Mouse (Mus musculus) cerebellum, adult 8-10 months (tissue): ENCODE results near the gene Xpr1.

Experiments used
- DNase-seq: peaks from one replicate; pipeline ENCODE4 v3.0.0; 2022

Xpr1 gene

GRCm38 (mm10) chr1:155416701-155417677, at the start of gene Xpr1:
Gene Xpr1 (minus strand): TSS chr1:155417415.
- peak; percentile 96 for DNase-seq

GRCm38 (mm10) chr1:155463442-155463841, 46.2 kb upstream of the Xpr1 start:
- no peak for DNase-seq

- no peak for DNase-seq
Measured at GRCm38 (mm10) chr1:155462582-155462981, 45.4 kb upstream of the Xpr1 start.

DNA sequence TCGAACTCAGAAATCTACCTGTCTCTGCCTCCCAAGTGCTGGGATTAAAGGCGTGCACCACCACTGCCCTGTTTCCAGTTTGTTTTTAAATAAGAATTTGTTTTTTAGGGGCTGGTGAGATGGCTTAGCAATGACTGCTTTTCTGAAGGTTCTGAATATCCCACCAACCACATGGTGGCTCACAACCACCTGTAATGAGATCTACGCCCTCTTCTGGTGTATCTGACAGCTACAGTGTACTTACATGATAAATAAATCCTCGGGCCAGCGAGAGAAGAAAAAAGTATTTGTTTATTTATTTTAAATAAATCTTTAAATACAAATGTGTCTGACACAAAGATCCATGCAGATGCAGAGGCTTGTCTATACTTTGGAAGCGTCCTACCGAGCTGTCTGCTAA, 40.3 kb upstream of the Xpr1 start:
- DNase-seq = no peak

DNA sequence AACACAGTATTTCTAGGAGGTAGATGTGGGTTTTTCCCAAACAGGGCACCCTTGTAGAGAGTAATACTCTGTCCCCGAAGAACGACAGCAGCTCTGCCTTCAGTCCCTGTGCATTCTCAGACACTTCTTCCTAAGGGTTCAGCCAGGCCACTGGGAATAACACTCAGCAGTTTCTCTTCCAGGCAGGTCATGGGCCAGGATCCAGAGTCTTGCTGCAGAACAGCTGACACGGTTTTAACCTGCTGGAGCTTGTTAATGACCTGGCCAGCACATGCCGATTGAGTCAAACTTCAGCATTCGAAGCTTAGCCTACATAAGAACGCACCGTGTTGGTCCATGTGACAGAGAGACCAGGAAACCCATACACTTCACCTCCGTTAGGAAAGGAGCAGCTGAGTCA, 36.0 kb upstream of the Xpr1 start:
- DNase-seq = peak; percentile 23

- DNase-seq = no peak
Measured at GRCm38 (mm10) chr1:155448932-155449331, 31.7 kb upstream of the Xpr1 start.

GRCm38 (mm10) chr1:155447277-155447676, 30.1 kb upstream of the Xpr1 start:
- DNase-seq = no peak

DNA sequence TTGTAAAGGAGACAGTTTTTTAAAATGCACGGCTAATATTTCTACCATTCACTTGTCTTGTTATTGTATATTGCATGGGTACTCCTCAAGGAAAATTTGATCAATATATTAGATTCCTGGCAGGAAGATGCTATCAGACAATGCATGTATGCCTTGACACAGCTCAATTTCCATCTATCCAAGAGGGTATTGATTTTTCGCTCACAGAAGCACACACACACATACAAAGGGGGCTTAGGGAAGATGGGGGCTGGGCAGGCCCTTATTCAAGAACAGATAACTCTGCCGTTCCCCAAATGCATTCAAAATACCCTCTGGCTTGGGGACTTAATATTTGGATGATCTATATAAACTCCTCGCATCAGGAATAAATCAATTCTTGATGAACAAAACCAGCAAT, 25.9 kb upstream of the Xpr1 start:
- DNase-seq = no peak

DNA sequence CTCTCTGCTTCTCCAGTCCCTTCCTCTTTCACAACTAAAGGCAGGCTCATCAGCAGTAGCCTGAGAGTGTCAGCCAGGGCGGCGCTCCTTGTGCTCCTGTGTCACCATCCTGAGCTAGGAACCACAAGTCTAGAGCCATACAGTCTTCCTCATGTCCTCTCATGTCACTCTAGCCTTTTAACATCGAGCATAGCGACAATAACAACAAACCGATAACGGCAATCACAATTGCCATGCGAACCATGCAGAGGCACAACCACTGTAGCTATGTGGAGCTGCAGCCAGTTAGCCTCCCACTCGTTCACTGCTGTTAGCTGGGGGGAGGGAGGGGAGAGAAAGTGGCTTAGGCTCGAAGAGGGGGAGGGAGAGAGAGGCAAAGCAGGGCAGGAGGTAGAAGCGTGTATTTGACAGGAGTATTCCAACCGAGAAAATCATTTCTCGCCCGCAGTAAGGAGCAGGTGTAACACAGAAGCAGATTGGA, 25.3 kb upstream of the Xpr1 start:
- DNase-seq = no peak

- no peak for DNase-seq
Measured at GRCm38 (mm10) chr1:155439551-155439950, 22.3 kb upstream of the Xpr1 start.

GRCm38 (mm10) chr1:155438525-155438924, 21.3 kb upstream of the Xpr1 start:
- no peak for DNase-seq

DNA sequence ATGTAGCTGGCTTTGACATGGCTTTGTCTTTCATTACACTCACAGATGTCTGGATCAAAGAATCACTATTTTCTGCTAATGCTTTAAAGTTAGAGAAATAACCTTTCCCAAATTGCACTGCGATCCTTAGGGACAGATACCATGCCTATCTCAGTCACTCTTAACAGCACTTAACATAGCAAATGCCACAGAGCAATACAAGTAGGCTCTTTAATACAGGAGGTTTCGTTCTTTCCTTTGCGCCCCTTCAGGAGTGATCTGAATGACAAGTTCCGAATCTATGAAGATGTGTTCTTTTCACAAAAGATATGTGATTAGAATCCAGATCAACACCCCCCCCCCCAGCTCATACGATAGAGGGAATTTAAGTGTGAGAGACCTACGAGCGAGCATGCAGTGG, 12.1 kb upstream of the Xpr1 start:
- DNase-seq = no peak

DNA sequence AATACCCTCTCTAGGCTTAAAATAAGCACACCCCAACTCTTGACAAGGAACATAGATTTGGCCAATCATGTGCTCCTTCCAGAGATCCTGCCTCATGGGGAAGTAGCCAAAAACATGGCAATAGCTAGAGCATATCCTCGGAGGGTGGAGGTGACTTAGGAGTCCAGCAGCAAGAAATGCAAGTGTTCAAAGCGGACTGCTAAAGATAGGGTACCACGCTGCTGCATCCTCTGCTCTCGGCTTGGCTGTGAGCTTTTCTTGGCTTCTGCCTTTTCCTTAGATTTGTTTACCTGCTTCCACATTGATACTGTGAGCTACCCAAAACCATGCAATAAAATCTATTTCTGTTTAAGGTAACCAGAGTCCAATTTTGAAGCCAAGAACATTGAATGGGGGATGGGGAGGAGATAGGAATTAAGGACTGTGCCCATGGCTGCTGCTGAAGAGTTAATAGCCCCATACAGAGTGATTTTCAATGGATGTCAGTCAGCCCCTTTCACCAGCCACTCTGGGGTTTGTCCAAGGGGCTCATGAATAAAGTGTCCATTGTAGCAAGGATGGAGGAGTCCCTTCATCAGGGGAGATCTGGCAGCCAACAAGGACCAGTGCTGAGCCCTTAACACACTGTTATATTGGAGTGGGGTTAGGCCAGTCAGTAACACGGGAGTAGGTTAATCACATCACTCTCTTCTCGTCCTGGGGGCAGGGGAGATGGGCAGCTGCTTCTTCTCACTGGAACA, 10.1 kb upstream of the Xpr1 start:
- DNase-seq = no peak

- no peak for DNase-seq
Measured at GRCm38 (mm10) chr1:155425743-155426315, 8.6 kb upstream of the Xpr1 start.

GRCm38 (mm10) chr1:155425285-155425684, 8.1 kb upstream of the Xpr1 start:
- no peak for DNase-seq

DNA sequence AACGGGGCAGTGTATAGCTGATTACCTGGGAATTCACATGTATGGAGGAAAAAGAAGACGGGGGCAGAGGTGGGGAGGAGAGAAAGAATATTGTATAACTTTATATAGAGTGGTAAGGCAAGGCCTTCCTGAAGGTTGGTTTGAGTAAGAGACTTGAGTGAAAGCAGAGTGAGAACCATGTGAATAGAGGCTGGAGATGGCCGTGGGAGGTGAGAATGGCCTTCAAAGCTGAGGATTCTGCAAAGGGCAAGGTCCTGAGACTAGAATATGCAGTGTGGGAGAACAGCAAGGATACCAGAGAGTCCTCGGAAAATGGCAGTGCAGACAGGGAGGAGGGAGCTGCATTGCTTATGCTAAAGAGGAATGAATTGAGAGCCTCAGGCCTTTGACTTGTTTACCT, 6.6 kb upstream of the Xpr1 start:
- DNase-seq = no peak

GRCm38 (mm10) chr1:155422022-155422421, 4.8 kb upstream of the Xpr1 start:
- DNase-seq = no peak

DNA sequence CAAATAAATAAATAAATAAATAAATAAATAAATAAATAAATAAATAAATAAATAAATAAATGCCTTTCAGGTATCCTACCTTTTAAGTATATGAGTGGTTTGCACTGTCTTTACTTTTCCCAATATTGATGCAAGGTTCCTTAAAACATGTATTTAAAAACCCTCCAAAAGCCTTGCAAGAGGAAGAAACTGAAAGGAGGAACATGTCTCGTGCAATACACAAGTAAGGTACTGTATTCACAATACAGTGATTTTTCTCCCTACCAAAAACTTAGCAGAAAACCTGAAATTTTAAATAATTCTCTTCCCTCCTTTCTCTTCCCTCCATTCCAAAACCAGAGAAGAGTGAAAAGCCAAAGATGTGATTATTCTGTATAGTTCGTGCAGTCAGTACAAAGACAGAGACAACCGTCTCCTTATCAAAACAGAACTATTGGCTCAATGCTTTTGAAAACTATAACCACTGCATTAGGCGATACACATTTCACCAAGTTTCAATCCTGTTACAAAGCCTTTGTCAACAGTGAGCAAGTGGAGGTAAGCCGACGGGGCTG, 991 bp downstream of the Xpr1 start:
- no peak for DNase-seq

GRCm38 (mm10) chr1:155415421-155415820, 1.8 kb downstream of the Xpr1 start:
- DNase-seq = no peak

- DNase-seq = no peak
Measured at GRCm38 (mm10) chr1:155412705-155413104, 4.5 kb downstream of the Xpr1 start.

DNA sequence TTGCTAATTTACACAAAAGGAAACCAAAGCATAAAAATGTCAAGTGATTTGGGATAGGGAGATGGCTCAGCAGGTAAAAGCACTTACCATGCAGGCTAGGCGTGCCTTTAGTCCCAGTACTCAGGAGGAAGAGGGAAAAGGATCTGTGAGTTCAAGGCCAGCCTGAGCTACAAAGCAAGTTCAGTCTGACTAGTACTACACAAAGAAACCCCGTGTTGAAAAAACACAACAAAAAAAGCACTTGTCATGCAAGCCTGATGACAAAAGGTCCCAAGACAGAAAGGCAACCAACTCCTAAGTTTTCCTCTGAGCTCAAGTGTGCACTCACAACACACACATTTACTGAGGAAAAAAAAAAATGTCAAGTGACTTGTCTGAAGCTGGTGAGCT, 8.6 kb downstream of the Xpr1 start:
- DNase-seq = no peak

- no peak for DNase-seq
Measured at GRCm38 (mm10) chr1:155407697-155408576, 9.3 kb downstream of the Xpr1 start.
